Mouse (Mus musculus): ENCODE data around the gene Alyref. TPM values are rescaled to one million over a fixed set of nuclear protein-coding genes. Genes with fewer than 3 reads are reported as not detected.

The Alyref gene
- total RNA-seq, 1 experiment: 397 TPM

DNA sequence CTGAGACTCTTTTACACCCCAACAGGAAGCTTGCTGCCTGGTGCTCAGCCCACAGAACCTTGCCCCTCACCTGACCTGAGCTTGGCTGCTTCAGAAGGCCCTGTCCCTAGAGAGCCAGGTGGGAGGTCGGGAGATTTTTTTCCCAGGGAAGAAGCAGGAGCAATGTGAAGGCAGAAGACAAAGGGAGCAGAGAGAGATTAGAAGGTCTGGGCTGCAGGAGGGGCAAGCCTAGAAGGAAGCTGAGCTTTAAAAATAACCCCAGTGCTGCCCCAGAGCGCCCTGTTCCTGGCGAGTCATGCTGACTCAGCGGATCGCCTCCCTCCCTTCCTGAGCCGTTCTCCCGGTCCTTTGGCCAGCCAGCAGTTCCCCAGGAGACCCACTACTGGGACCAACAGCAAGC is 31.7 kb upstream of the Alyref start:
- peaks cover 4 to 33% of the 10 kb centered on the region in 2 experiments for H3K4me1 ChIP-seq (ENCODE audit: control insufficient read depth in 2 of 2, insufficient read depth in 2 of 2, low read length in 2 of 2, poor library complexity in 1 of 2)
- in situ Hi-C loops (cut with MboI; ENCODE audit: low sequenced_read_pairs in 2 of 2, unreplicated experiment in 2 of 2): no loop called here
- H3K9me3 ChIP-seq (ENCODE audit: control insufficient read depth, insufficient read depth, low read depth, low read length): no peaks in the 10 kb centered on the region
- peak overlapping the region; percentile 26 to 45; a peak in 3 of 4 replicates for H3K4me3 ChIP-seq (ENCODE audit: insufficient read depth in 1 of 2, low read depth in 1 of 2, low read length in 2 of 2, poor library complexity in 1 of 2, severe bottlenecking in 1 of 2)
- peak overlapping the region; percentile 56 for H3K27ac ChIP-seq (ENCODE audit: insufficient read depth, low read depth, low read length, poor library complexity, severe bottlenecking)
- DNase-seq (ENCODE audit: low read depth, low spot score): no peak
- peak overlapping the region; percentile 61 for H3K9ac ChIP-seq (ENCODE audit: insufficient read depth, low read depth, low read length, poor library complexity, severe bottlenecking)
- H3K36me3 ChIP-seq (ENCODE audit: control insufficient read depth, insufficient read depth, low read length, poor library complexity, severe bottlenecking): peaks cover 23% of the 10 kb centered on the region
- TF ChIP-seq ZC3H11A (IDR thresholded peaks at IDR 0.05; ENCODE audit: borderline replicate concordance, low read depth, low read length) (no peak), MAFK (IDR thresholded peaks at IDR 0.05; ENCODE audit: insufficient read depth, low read depth, low read length) (peak; percentile 98)

DNA sequence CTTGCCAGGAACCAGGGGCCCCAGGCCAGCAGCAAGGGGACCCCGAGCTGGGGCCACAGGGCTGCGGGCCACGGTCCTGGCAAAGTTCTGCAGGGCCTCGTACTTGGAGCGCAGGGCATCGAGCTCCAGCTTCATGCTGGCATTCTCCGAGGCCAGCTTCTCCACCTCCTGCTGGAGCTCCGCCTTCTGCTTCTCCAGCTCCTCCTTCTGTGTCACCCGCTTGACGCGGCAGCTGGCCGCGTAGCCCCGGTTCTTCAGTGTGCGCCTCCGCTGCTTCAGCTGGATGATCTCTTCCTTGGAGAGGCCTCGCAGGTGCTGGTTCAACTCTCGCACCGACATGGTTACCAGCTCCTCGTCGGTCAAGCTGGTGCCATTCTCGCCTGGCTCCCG is 31.2 kb upstream of the Alyref start:
- in situ Hi-C loops (cut with MboI; ENCODE audit: low sequenced_read_pairs in 2 of 2, unreplicated experiment in 2 of 2): no loop called here
- TF ChIP-seq MAFK (IDR thresholded peaks at IDR 0.05; ENCODE audit: insufficient read depth, low read depth, low read length): no peak
- no peak for TF ChIP-seq ZC3H11A (IDR thresholded peaks at IDR 0.05; ENCODE audit: borderline replicate concordance, low read depth, low read length)
- TF ChIP-seq CHD2 (IDR thresholded peaks at IDR 0.05; ENCODE audit: low read depth, low read length): no peak
- TF ChIP-seq HCFC1 (IDR thresholded peaks at IDR 0.05; ENCODE audit: borderline replicate concordance, insufficient read depth, low read length): no peak
- TF ChIP-seq ZNF384 (IDR thresholded peaks at IDR 0.05; ENCODE audit: low read depth, low read length): no peak
- H3K4me1 ChIP-seq (ENCODE audit: control insufficient read depth in 2 of 2, insufficient read depth in 2 of 2, low read length in 2 of 2, poor library complexity in 1 of 2): peaks cover 4 to 33% of the 10 kb centered on the region in 2 experiments
- H3K9ac ChIP-seq (ENCODE audit: insufficient read depth, low read depth, low read length, poor library complexity, severe bottlenecking): peak overlapping the region; percentile 61
- no peaks in the 10 kb centered on the region for H3K9me3 ChIP-seq (ENCODE audit: control insufficient read depth, insufficient read depth, low read depth, low read length)
- H3K36me3 ChIP-seq (ENCODE audit: control insufficient read depth, insufficient read depth, low read length, poor library complexity, severe bottlenecking): peaks cover 23% of the 10 kb centered on the region
- DNase-seq (ENCODE audit: low read depth, low spot score): no peak
- peak overlapping the region; percentile 24 to 26; a peak in 3 of 4 replicates for H3K4me3 ChIP-seq (ENCODE audit: insufficient read depth in 1 of 2, low read depth in 1 of 2, low read length in 2 of 2, poor library complexity in 1 of 2, severe bottlenecking in 1 of 2)
- H3K27ac ChIP-seq (ENCODE audit: insufficient read depth, low read depth, low read length, poor library complexity, severe bottlenecking): peak overlapping the region; percentile 56; the same call in 1 of the 2 replicates

DNA sequence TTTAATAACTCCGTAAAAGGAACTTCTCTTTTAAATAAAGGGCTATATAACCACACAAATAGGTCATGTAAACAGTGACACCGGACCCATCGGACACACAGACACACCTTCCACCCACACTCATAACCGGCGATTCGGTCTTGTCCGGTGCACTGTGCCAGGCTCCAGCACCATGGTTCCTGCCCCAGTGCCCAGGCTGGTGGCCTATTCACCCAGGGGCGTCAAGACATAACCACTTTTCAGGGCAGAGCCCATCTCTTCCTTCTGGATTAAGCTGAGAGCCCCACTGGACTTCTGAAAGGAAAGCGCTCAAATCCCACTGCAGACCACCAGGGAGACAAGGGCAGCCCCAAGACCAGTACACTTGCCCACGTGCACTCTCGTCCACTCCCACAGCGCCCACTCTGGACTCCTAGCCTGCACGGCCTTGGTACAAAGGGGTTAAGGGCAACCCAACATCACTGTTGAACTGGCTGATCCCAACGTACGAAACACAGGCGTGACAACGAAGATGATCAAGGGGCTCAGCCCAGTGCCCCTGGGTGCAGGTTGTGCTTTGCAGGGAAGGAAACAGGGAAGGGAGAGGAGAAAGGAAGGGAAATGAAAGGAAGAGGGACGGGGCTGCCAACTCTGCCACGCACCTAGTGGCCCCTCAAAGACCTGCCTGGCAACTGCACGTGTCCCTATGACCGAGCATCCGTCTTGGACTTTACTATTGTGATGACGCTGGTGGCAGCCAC is 30.6 kb upstream of the Alyref start:
- Histone ChIP-seq H3K36me3 (ENCODE audit: control insufficient read depth, insufficient read depth, low read length, poor library complexity, severe bottlenecking) (peaks cover 23% of the 10 kb centered on the region), H3K9ac (ENCODE audit: insufficient read depth, low read depth, low read length, poor library complexity, severe bottlenecking) (peak overlapping the region; percentile 61; the same call in 1 of the 2 replicates), H3K27ac (ENCODE audit: insufficient read depth, low read depth, low read length, poor library complexity, severe bottlenecking) (no peak overlapping the region), H3K9me3 (ENCODE audit: control insufficient read depth, insufficient read depth, low read depth, low read length) (no peaks in the 10 kb centered on the region), H3K4me3 (ENCODE audit: insufficient read depth in 1 of 2, low read depth in 1 of 2, low read length in 2 of 2, poor library complexity in 1 of 2, severe bottlenecking in 1 of 2) (0 out of 4 replicates have a peak overlapping the region, but pooled peaks of 1 of the 2 experiments have one; percentile 24), H3K4me1 (ENCODE audit: control insufficient read depth in 2 of 2, insufficient read depth in 2 of 2, low read length in 2 of 2, poor library complexity in 1 of 2) (peaks cover 2 to 33% of the 10 kb centered on the region in 2 experiments; a peak in 3 of 4 replicates)
- no peak for DNase-seq (ENCODE audit: low read depth, low spot score)
- in situ Hi-C loops (cut with MboI; ENCODE audit: low sequenced_read_pairs in 2 of 2, unreplicated experiment in 2 of 2): no loop called here
- TF ChIP-seq ZC3H11A (IDR thresholded peaks at IDR 0.05; ENCODE audit: borderline replicate concordance, low read depth, low read length) (no peak), MAFK (IDR thresholded peaks at IDR 0.05; ENCODE audit: insufficient read depth, low read depth, low read length) (no peak), CHD2 (IDR thresholded peaks at IDR 0.05; ENCODE audit: low read depth, low read length) (no peak), ZNF384 (IDR thresholded peaks at IDR 0.05; ENCODE audit: low read depth, low read length) (no peak), HCFC1 (IDR thresholded peaks at IDR 0.05; ENCODE audit: borderline replicate concordance, insufficient read depth, low read length) (no peak)

DNA sequence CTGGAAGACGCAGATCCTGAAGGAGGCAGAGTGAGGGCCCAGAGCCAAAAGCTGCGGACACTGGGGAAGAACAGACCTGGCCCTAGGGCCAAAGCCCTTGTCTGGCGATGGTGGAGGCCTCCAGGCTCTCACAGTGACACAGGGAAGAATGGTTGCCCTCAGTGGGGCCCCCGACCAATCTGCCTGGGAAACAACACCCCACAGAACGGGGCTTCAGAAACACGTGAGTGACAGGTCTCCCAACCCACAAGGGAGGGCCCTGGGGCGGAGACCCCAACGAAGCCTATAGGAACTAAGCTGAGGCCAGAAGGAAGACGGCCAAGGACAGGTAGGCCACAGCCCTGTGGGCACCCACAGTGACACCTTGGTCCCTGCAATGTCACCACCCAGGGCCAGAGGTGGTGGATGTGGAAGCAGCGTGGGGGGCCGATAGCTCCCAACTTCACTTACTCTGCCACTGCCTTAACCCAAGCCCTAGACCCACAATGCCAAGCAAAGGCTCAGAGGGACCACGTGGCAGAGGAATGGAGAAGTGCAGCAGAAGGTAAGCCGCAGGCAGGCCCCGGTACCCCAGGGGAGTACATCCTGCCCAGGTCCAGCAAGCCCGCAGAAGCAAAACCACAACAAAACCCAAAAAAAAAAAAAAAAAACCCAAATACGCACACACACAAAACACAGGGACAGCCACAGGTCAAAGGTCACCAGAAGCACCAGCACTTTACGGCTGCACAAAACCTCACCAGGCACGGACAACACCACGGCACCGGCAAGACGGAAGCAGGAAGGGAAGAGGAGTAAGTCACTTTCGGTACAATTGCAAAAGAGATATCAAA is 29.5 kb upstream of the Alyref start:
- TF ChIP-seq ZC3H11A (IDR thresholded peaks at IDR 0.05; ENCODE audit: borderline replicate concordance, low read depth, low read length) (no peak), HCFC1 (IDR thresholded peaks at IDR 0.05; ENCODE audit: borderline replicate concordance, insufficient read depth, low read length) (no peak), ZNF384 (IDR thresholded peaks at IDR 0.05; ENCODE audit: low read depth, low read length) (no peak; the same call in 1 of the 2 replicates), CHD2 (IDR thresholded peaks at IDR 0.05; ENCODE audit: low read depth, low read length) (no peak), MAFK (IDR thresholded peaks at IDR 0.05; ENCODE audit: insufficient read depth, low read depth, low read length) (no peak)
- Histone ChIP-seq H3K9me3 (ENCODE audit: control insufficient read depth, insufficient read depth, low read depth, low read length) (no peaks in the 10 kb centered on the region), H3K27ac (ENCODE audit: insufficient read depth, low read depth, low read length, poor library complexity, severe bottlenecking) (no peak overlapping the region), H3K9ac (ENCODE audit: insufficient read depth, low read depth, low read length, poor library complexity, severe bottlenecking) (no peak overlapping the region; the same call in 1 of the 2 replicates), H3K4me1 (ENCODE audit: control insufficient read depth in 2 of 2, insufficient read depth in 2 of 2, low read length in 2 of 2, poor library complexity in 1 of 2) (peaks cover 2 to 33% of the 10 kb centered on the region in 2 experiments; a peak in 3 of 4 replicates), H3K4me3 (ENCODE audit: insufficient read depth in 1 of 2, low read depth in 1 of 2, low read length in 2 of 2, poor library complexity in 1 of 2, severe bottlenecking in 1 of 2) (0 out of 4 replicates have a peak overlapping the region, but pooled peaks of 1 of the 2 experiments have one; percentile 6), H3K36me3 (ENCODE audit: control insufficient read depth, insufficient read depth, low read length, poor library complexity, severe bottlenecking) (peaks cover 23% of the 10 kb centered on the region)
- no peak for DNase-seq (ENCODE audit: low read depth, low spot score)
- in situ Hi-C loops (cut with MboI; ENCODE audit: low sequenced_read_pairs in 2 of 2, unreplicated experiment in 2 of 2): no loop called here

All from ES-E14 (cell line).